Mouse (Mus musculus): Measurements from ENCODE around the gene Nphs2.
A peak's percentile ranks its signal among the peaks of the same experiment; 100 is the strongest.
"Not testable (repeated sequence)": the region's sequence is repeated elsewhere in the genome, so short reads cannot be mapped to it uniquely, and the experiment has no call there.

Gene Nphs2

GRCm38 (mm10) chr1:156310630-156311029 is at the start of gene Nphs2:
Nphs2 (plus strand) TSS chr1:156310727.
- no peak for DNase-seq (ENCODE audit: low spot score)

- peak; percentile 14 for DNase-seq (ENCODE audit: low spot score)
These were observed 47.2 kb upstream of the Nphs2 start for GRCm38 (mm10) chr1:156263352-156263751.

GRCm38 (mm10) chr1:156263946-156264345 is 46.6 kb upstream of the Nphs2 start:
- DNase-seq (ENCODE audit: low spot score): no peak

- DNase-seq (ENCODE audit: low spot score): not testable (repeated sequence)
These were observed 42.0 kb upstream of the Nphs2 start for GRCm38 (mm10) chr1:156268546-156268945.

- DNase-seq (ENCODE audit: low spot score): no peak
These were observed 40.1 kb upstream of the Nphs2 start for GRCm38 (mm10) chr1:156270471-156270870.

GRCm38 (mm10) chr1:156271654-156272053 is 38.9 kb upstream of the Nphs2 start:
- DNase-seq (ENCODE audit: low spot score): no peak

- DNase-seq (ENCODE audit: low spot score): no peak
These were observed 36.9 kb upstream of the Nphs2 start for GRCm38 (mm10) chr1:156273647-156274046.

- no peak for DNase-seq (ENCODE audit: low spot score)
These were observed 30.4 kb upstream of the Nphs2 start for GRCm38 (mm10) chr1:156280131-156280530.

GRCm38 (mm10) chr1:156284207-156284606 is 26.3 kb upstream of the Nphs2 start:
- DNase-seq (ENCODE audit: low spot score): no peak

- DNase-seq (ENCODE audit: low spot score): no peak
These were observed 25.5 kb upstream of the Nphs2 start for GRCm38 (mm10) chr1:156284851-156285540.

- DNase-seq (ENCODE audit: low spot score): no peak
These were observed 25.0 kb upstream of the Nphs2 start for GRCm38 (mm10) chr1:156285541-156285896.

- DNase-seq (ENCODE audit: low spot score): no peak
These were observed 21.8 kb upstream of the Nphs2 start for GRCm38 (mm10) chr1:156288556-156289221.

- not testable (repeated sequence) for DNase-seq (ENCODE audit: low spot score)
These were observed 21.3 kb upstream of the Nphs2 start for GRCm38 (mm10) chr1:156289222-156289587.

GRCm38 (mm10) chr1:156290016-156290415 is 20.5 kb upstream of the Nphs2 start:
- DNase-seq (ENCODE audit: low spot score): no peak

- DNase-seq (ENCODE audit: low spot score): no peak
These were observed 7.4 kb upstream of the Nphs2 start, which contains the start of gene Tdrd5 for GRCm38 (mm10) chr1:156302911-156303749. Tdrd5 (minus strand) TSS chr1:156303664.

- no peak for DNase-seq (ENCODE audit: low spot score)
These were observed 1.9 kb upstream of the Nphs2 start for GRCm38 (mm10) chr1:156308595-156308994.

- no peak for DNase-seq (ENCODE audit: low spot score)
These were observed 12.6 kb downstream of the Nphs2 start for GRCm38 (mm10) chr1:156323126-156323525.

GRCm38 (mm10) chr1:156340847-156341246 is 30.3 kb downstream of the Nphs2 start:
- no peak for DNase-seq (ENCODE audit: low spot score)

GRCm38 (mm10) chr1:156344433-156344832 is 33.9 kb downstream of the Nphs2 start:
- DNase-seq (ENCODE audit: low spot score): no peak

- DNase-seq (ENCODE audit: low spot score): no peak
These were observed 35.1 kb downstream of the Nphs2 start for GRCm38 (mm10) chr1:156345633-156346032.

- no peak for DNase-seq (ENCODE audit: low spot score)
These were observed 38.5 kb downstream of the Nphs2 start for GRCm38 (mm10) chr1:156349031-156349430.

- no peak for DNase-seq (ENCODE audit: low spot score)
These were observed 39.9 kb downstream of the Nphs2 start for GRCm38 (mm10) chr1:156350441-156350840.

- DNase-seq (ENCODE audit: low spot score): no peak
These were observed 41.9 kb downstream of the Nphs2 start for GRCm38 (mm10) chr1:156352466-156352865.
